Mouse (Mus musculus) cerebellum, adult 9-10 months (tissue): ENCODE measurements at regions not wholly inside any gene's neighbourhood (a gene's known extent, or its start where the extent isn't known, plus 50 kb on each side); places are given as distances from the start of the nearest gene placed in this dataset.

Experiments
- DNase-seq: peaks from one replicate; pipeline ENCODE4 v3.0.0; 2022

- DNase-seq = no peak
Measured at GRCm38 (mm10) chr7:130042296-130042910, 450.7 kb downstream of the Wdr11 start.

- no peak for DNase-seq
Measured at GRCm38 (mm10) chr7:130043397-130044234, 452.0 kb downstream of the Wdr11 start.

- DNase-seq = no peak
Measured at GRCm38 (mm10) chr7:130044235-130044553, 452.5 kb downstream of the Wdr11 start.

GRCm38 (mm10) chr7:130044581-130044980 is 452.9 kb downstream of the Wdr11 start:
- no peak for DNase-seq

- peak; percentile 4 for DNase-seq
Measured at GRCm38 (mm10) chr7:130046086-130046485, 454.4 kb downstream of the Wdr11 start.

GRCm38 (mm10) chr7:130047293-130048034 is 455.8 kb downstream of the Wdr11 start:
- DNase-seq = no peak

- DNase-seq = no peak
Measured at GRCm38 (mm10) chr7:130048106-130048772, 456.6 kb downstream of the Wdr11 start.

GRCm38 (mm10) chr7:130049461-130049860 is 457.8 kb downstream of the Wdr11 start:
- DNase-seq = no peak

GRCm38 (mm10) chr7:130050120-130050519 is 458.5 kb downstream of the Wdr11 start:
- DNase-seq = no peak

- DNase-seq = no peak
Measured at GRCm38 (mm10) chr7:130052376-130052775, 460.7 kb downstream of the Wdr11 start.

- no peak for DNase-seq
Measured at GRCm38 (mm10) chr7:130057708-130058107, 462.5 kb downstream of the Ate1 start.

- no peak for DNase-seq
Measured at GRCm38 (mm10) chr7:130058267-130058666, 461.9 kb downstream of the Ate1 start.

- DNase-seq = no peak
Measured at GRCm38 (mm10) chr7:130059684-130060607, 460.2 kb downstream of the Ate1 start.

GRCm38 (mm10) chr7:130064500-130064899 is 455.7 kb downstream of the Ate1 start:
- no peak for DNase-seq

- no peak for DNase-seq
Measured at GRCm38 (mm10) chr7:130068316-130068715, 451.9 kb downstream of the Ate1 start.

- DNase-seq = no peak
Measured at GRCm38 (mm10) chr7:130073388-130073787, 446.8 kb downstream of the Ate1 start.

- DNase-seq = peak; percentile 5
Measured at GRCm38 (mm10) chr7:130073890-130074819, 446.0 kb downstream of the Ate1 start.

- no peak for DNase-seq
Measured at GRCm38 (mm10) chr7:130082662-130083061, 437.5 kb downstream of the Ate1 start.

- no peak for DNase-seq
Measured at GRCm38 (mm10) chr7:130085706-130086105, 434.5 kb downstream of the Ate1 start.

- DNase-seq = no peak
Measured at GRCm38 (mm10) chr7:130089896-130090610, 430.1 kb downstream of the Ate1 start.
